Mouse (Mus musculus): ENCODE measurements around the gene Zcchc13. TPM values are rescaled to one million over a fixed set of nuclear protein-coding genes. Genes with fewer than 3 reads are reported as not detected.

Gene Zcchc13
- total and polyA plus RNA-seq, 3 experiments, result not detected

- no peak for DNase-seq (ENCODE audit: low read depth, low spot score)
- Histone ChIP-seq H3K27me3 (ENCODE audit: control insufficient read depth in 1 of 2, insufficient read depth in 2 of 2, low read length in 2 of 2) (no peaks in the 10 kb centered on the region), H3K4me1 (ENCODE audit: control insufficient read depth in 1 of 2, insufficient read depth in 2 of 2, low read length in 2 of 2) (no peaks in the 10 kb centered on the region), H3K27ac (ENCODE audit: control insufficient read depth, low read depth, low read length) (no peak overlapping the region), H3K4me3 (ENCODE audit: control insufficient read depth in 1 of 2, insufficient read depth in 1 of 2, low read depth in 2 of 2, low read length in 2 of 2) (no peak overlapping the region), H3K9ac (ENCODE audit: control insufficient read depth, low read depth, low read length, poor library complexity, severe bottlenecking) (no peak overlapping the region), H3K79me2 (ENCODE audit: control insufficient read depth, insufficient read depth, low read length, poor library complexity) (no peaks in the 10 kb centered on the region), H3K36me3 (ENCODE audit: control insufficient read depth in 1 of 2, insufficient read depth in 2 of 2, low read length in 2 of 2) (no peaks in the 10 kb centered on the region), H3K9me3 (replicated peaks; ENCODE audit: insufficient read depth, low read length) (no peaks in the 10 kb centered on the region)
- TF ChIP-seq TBP (IDR thresholded peaks at IDR 0.05; ENCODE audit: low read depth, low read length), result no peak
- no peak for TF ChIP-seq POLR2AphosphoS2 (IDR thresholded peaks at IDR 0.05; ENCODE audit: low read length)
- no peak for TF ChIP-seq TCF12 (IDR thresholded peaks at IDR 0.05; ENCODE audit: low read depth, low read length)
- no peak for TF ChIP-seq MXI1 (IDR thresholded peaks at IDR 0.05; ENCODE audit: low read depth, low read length)
- no peak for TF ChIP-seq CHD2 (IDR thresholded peaks at IDR 0.05; ENCODE audit: low read length)
- no peak for TF ChIP-seq JUND (IDR thresholded peaks at IDR 0.05; ENCODE audit: low read depth, low read length)
- no peak for TF ChIP-seq POLR2AphosphoS5 (IDR thresholded peaks at IDR 0.05; ENCODE audit: borderline replicate concordance, low read depth, low read length)
- no peak for TF ChIP-seq SIN3A (IDR thresholded peaks at IDR 0.05; ENCODE audit: low read length)
Observed at GRCm38 (mm10) chrX:103673761-103674160, 43.4 kb downstream of the Zcchc13 start.

- H3K9ac ChIP-seq (ENCODE audit: control insufficient read depth, low read depth, low read length, poor library complexity, severe bottlenecking), result no peak overlapping the region
- no peak overlapping the region for H3K4me3 ChIP-seq (ENCODE audit: control insufficient read depth in 1 of 2, insufficient read depth in 1 of 2, low read depth in 2 of 2, low read length in 2 of 2)
- DNase-seq (ENCODE audit: low read depth, low spot score), result no peak
- no peaks in the 10 kb centered on the region for H3K9me3 ChIP-seq (replicated peaks; ENCODE audit: insufficient read depth, low read length)
- no peaks in the 10 kb centered on the region for H3K27me3 ChIP-seq (ENCODE audit: control insufficient read depth in 1 of 2, insufficient read depth in 2 of 2, low read length in 2 of 2)
- H3K27ac ChIP-seq (ENCODE audit: control insufficient read depth, low read depth, low read length), result no peak overlapping the region
- no peaks in the 10 kb centered on the region for H3K36me3 ChIP-seq (ENCODE audit: control insufficient read depth in 1 of 2, insufficient read depth in 2 of 2, low read length in 2 of 2)
- TF ChIP-seq SMC3 (IDR thresholded peaks at IDR 0.05; ENCODE audit: low read depth, low read length) (peak; percentile 12; the same call in 1 of the 2 replicates), POLR2AphosphoS2 (IDR thresholded peaks at IDR 0.05; ENCODE audit: low read length) (no peak), RAD21 (IDR thresholded peaks at IDR 0.05; ENCODE audit: low read depth, low read length) (peak; percentile 22), CTCF (IDR thresholded peaks at IDR 0.05 in 2 of 3, conservative IDR thresholded peaks at IDR 0.05 in 1 of 3; ENCODE audit: control insufficient read depth in 1 of 3, insufficient read depth in 1 of 3, low read depth in 2 of 3, low read length in 3 of 3, poor library complexity in 1 of 3, severe bottlenecking in 1 of 3) (peak in 1 of 3 experiments; percentile 18; a peak in 1 of 6 replicates), MXI1 (IDR thresholded peaks at IDR 0.05; ENCODE audit: low read depth, low read length) (no peak)
- no peaks in the 10 kb centered on the region for H3K79me2 ChIP-seq (ENCODE audit: control insufficient read depth, insufficient read depth, low read length, poor library complexity)
- H3K4me1 ChIP-seq (ENCODE audit: control insufficient read depth in 1 of 2, insufficient read depth in 2 of 2, low read length in 2 of 2), result no peaks in the 10 kb centered on the region
Observed at GRCm38 (mm10) chrX:103674674-103675073, 44.3 kb downstream of the Zcchc13 start.

Other genes with a start within 250 kb of the Zcchc13 start
- not detected in 2 replicates for gene Tsx, start 216.1 kb upstream of the Zcchc13 start, total RNA-seq (2012; rRNA removed)
- gene Tsx, start 216.1 kb upstream of the Zcchc13 start, polyA plus RNA-seq (2012; ENCODE audit: insufficient read depth in 1 of 2, insufficient read length in 2 of 2, low read depth in 1 of 2, low replicate concordance in 2 of 2, missing spikeins in 1 of 2), result not detected
- not detected in 2 replicates for gene Gm26992, start 208.6 kb upstream of the Zcchc13 start, total RNA-seq (2012; rRNA removed)
- not detected for gene Gm26992, start 208.6 kb upstream of the Zcchc13 start, polyA plus RNA-seq (2012; ENCODE audit: insufficient read depth in 1 of 2, insufficient read length in 2 of 2, low read depth in 1 of 2, low replicate concordance in 2 of 2, missing spikeins in 1 of 2)
- not detected in 2 replicates for gene Slc16a2, start 191.4 kb downstream of the Zcchc13 start, total RNA-seq (2012; rRNA removed)
- gene Slc16a2, start 191.4 kb downstream of the Zcchc13 start, polyA plus RNA-seq (2012; ENCODE audit: insufficient read depth in 1 of 2, insufficient read length in 2 of 2, low read depth in 1 of 2, low replicate concordance in 2 of 2, missing spikeins in 1 of 2), result not detected